ENCODE assay signal across 7 mouse cellular contexts in the genomic region with DNA sequence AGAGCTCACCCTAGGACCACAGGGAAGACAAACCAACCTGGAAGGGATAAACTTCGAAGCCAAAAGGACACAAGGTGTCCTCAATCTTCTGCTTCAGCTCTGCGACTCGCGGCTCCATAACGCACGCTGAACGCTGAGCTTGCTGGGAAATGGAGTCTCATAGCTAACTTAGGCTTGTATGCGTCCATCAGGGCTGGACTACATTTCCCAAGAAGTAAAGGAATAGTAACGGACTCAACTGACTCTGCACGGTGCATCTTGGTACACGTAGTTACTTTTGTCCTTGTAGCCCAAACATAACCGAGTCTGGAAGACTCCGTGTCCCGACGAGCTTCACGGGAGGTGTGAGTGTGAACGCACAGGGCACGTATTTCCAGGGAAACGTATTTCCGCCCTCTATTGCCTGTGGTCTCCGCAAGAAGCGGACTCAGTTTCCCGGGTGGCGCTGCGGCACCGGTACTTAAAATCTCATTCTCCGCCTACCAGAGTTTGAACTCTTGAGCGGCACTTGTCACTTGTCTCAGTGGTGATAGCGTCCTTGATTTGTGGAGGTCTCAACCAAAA. TPM values are rescaled to one million over a fixed set of nuclear protein-coding genes. Genes with fewer than 3 reads are reported as not detected.
A peak's percentile ranks its signal among the peaks of the same experiment; 100 is the strongest.
DNase-seq lines count a peak whose midpoint lies in the region; ATAC-seq lines count a peak whose summit lies in the region.

A gene (minus strand): TSS at position 206 of the 564 bp plus-strand sequence.
A gene (plus strand): TSS at position 309 of the 564 bp plus-strand sequence.

- peak; percentile 99 for ATAC-seq in embryonic facial prominence, embryonic 11.5 days (replicated peaks; ENCODE audit: insufficient number of reproducible peaks, low FRiP score, low TSS enrichment, low read depth)
- ATAC-seq in granulocyte monocyte progenitor cell, adult 5-6 weeks (replicated peaks; ENCODE audit: poor library complexity, severe bottlenecking): peak; percentile 94
- ATAC-seq in midbrain, embryonic 13.5 days: peak; percentile 100

- no peaks in the 10 kb centered on the region for H3K9me3 ChIP-seq in embryonic facial prominence, embryonic 11.5 days (replicated peaks; ENCODE audit: control insufficient read depth, low read length)
- H3K9me3 ChIP-seq in limb, embryonic 10.5 days (replicated peaks): no peaks in the 10 kb centered on the region
- H3K9me3 ChIP-seq in midbrain, embryonic 13.5 days: no peaks in the 10 kb centered on the region

- WGBS in embryonic facial prominence, embryonic 11.5 days: 0% methylated on average over 29 of the region's 29 CpGs
- WGBS in limb, embryonic 10.5 days: under 1% methylated on average over 29 of the region's 29 CpGs
- WGBS in midbrain, embryonic 13.5 days: under 1% methylated on average over 29 of the region's 29 CpGs

- H3K27ac ChIP-seq in embryonic facial prominence, embryonic 11.5 days (replicated peaks; ENCODE audit: low read depth, low read length): no peak within 1 kb of the TSS
- peak within 1 kb of the TSS; percentile 78 for H3K27ac ChIP-seq in limb, embryonic 10.5 days
- no peak within 1 kb of the TSS for H3K27ac ChIP-seq in midbrain, embryonic 13.5 days

- H3K4me1 ChIP-seq in embryonic facial prominence, embryonic 11.5 days (ENCODE audit: control insufficient read depth, insufficient read depth, low read length): no peaks in the 10 kb centered on the region; the same call in 1 of the 2 replicates
- peaks cover 16% of the 10 kb centered on the region for H3K4me1 ChIP-seq in limb, embryonic 10.5 days
- peaks cover 15% of the 10 kb centered on the region for H3K4me1 ChIP-seq in midbrain, embryonic 13.5 days (replicated peaks)

- peak; percentile 93 for DNase-seq in adrenal gland, postnatal 14 days
- peak; percentile 96 for DNase-seq in embryonic facial prominence, embryonic 11.5 days (ENCODE audit: low spot score)
- DNase-seq in kidney, adult 11 months: peak; percentile 98
- peak; percentile 85 for DNase-seq in limb, embryonic 10.5 days (ENCODE audit: low spot score)
- peak; percentile 74 for DNase-seq in spleen, adult 12 weeks (ENCODE audit: low spot score)

- no peaks in the 10 kb centered on the region for H3K36me3 ChIP-seq in embryonic facial prominence, embryonic 11.5 days (replicated peaks; ENCODE audit: control insufficient read depth, insufficient read depth, low read depth, low read length)
- peaks cover 27% of the 10 kb centered on the region for H3K36me3 ChIP-seq in limb, embryonic 10.5 days
- H3K36me3 ChIP-seq in midbrain, embryonic 13.5 days: peaks cover 17% of the 10 kb centered on the region; the same call in 1 of the 2 replicates

- peak within 1 kb of the TSS; percentile 67 for H3K4me2 ChIP-seq in embryonic facial prominence, embryonic 11.5 days (ENCODE audit: low read depth, low read length)
- H3K4me2 ChIP-seq in midbrain, embryonic 13.5 days (replicated peaks): peak within 1 kb of the TSS; percentile 87

- H3K27me3 ChIP-seq in embryonic facial prominence, embryonic 11.5 days (ENCODE audit: control insufficient read depth, insufficient read depth, low read length): no peaks in the 10 kb centered on the region
- no peaks in the 10 kb centered on the region for H3K27me3 ChIP-seq in limb, embryonic 10.5 days (ENCODE audit: low read depth, poor library complexity, severe bottlenecking)
- H3K27me3 ChIP-seq in midbrain, embryonic 13.5 days: no peaks in the 10 kb centered on the region

- peak within 1 kb of the TSS; percentile 58 for H3K9ac ChIP-seq in embryonic facial prominence, embryonic 11.5 days (replicated peaks; ENCODE audit: low read length)
- peak within 1 kb of the TSS; percentile 69 for H3K9ac ChIP-seq in midbrain, embryonic 13.5 days (replicated peaks)

- H3K4me3 ChIP-seq in embryonic facial prominence, embryonic 11.5 days (ENCODE audit: low read depth, low read length): peak within 1 kb of the TSS; percentile 48
- peak within 1 kb of the TSS; percentile 65 for H3K4me3 ChIP-seq in limb, embryonic 10.5 days
- H3K4me3 ChIP-seq in midbrain, embryonic 13.5 days (replicated peaks): peak within 1 kb of the TSS; percentile 63

RNA-seq across cellular contexts. Expression of the first gene that starts in this region (rescaled TPM):
- 39.5 and 41.9 TPM in 2 replicates for total RNA-seq in adrenal gland, postnatal 14 days (2021)
- polyA plus RNA-seq in embryonic facial prominence, embryonic 11.5 days (2014; fragmentation: Nextera tagmentation; extraction: Ambion mirVana): 20.0 and 24.6 TPM in 2 replicates
- 31.0 and 32.4 TPM in 2 replicates for total RNA-seq in granulocyte monocyte progenitor cell, adult 5-6 weeks (2014; fragmentation: Nextera tagmentation)
- 19.2 and 27.0 TPM in 2 replicates for total RNA-seq in granulocyte monocyte progenitor cell, adult 5-6 weeks (2017)
- 36.6 and 38.7 TPM in 2 replicates for polyA plus RNA-seq in limb, embryonic 10.5 days (2016; fragmentation: Nextera tagmentation; extraction: Ambion mirVana)
- polyA plus RNA-seq in midbrain, embryonic 13.5 days (2015; fragmentation: Nextera tagmentation; extraction: Ambion mirVana): 29.6 and 29.8 TPM in 2 replicates

RNA-seq across cellular contexts. Expression of the second gene that starts in this region (rescaled TPM):
- total RNA-seq in adrenal gland, postnatal 14 days (2021): 18.8 and 19.6 TPM in 2 replicates
- 24.9 and 33.3 TPM in 2 replicates for polyA plus RNA-seq in embryonic facial prominence, embryonic 11.5 days (2014; fragmentation: Nextera tagmentation; extraction: Ambion mirVana)
- total RNA-seq in granulocyte monocyte progenitor cell, adult 5-6 weeks (2014; fragmentation: Nextera tagmentation): 47.8 and 66.8 TPM in 2 replicates
- 13.6 and 18.8 TPM in 2 replicates for total RNA-seq in granulocyte monocyte progenitor cell, adult 5-6 weeks (2017)
- polyA plus RNA-seq in limb, embryonic 10.5 days (2016; fragmentation: Nextera tagmentation; extraction: Ambion mirVana): 34.0 and 36.3 TPM in 2 replicates
- 18.8 and 18.9 TPM in 2 replicates for polyA plus RNA-seq in midbrain, embryonic 13.5 days (2015; fragmentation: Nextera tagmentation; extraction: Ambion mirVana)
